Mouse (Mus musculus): ENCODE measurements around the gene Gm20865.
"Not testable (repeated sequence)": the region's sequence is repeated elsewhere in the genome, so short reads cannot be mapped to it uniquely, and the experiment has no call there.

Gene Gm20865

GRCm38 (mm10) chrY:21241275-21241674, at the start of gene Gm20865:
Gene Gm20865, plus strand, starts transcription at chrY:21241575.
- in situ Hi-C loops (cut with MboI; ENCODE audit: unreplicated experiment in 2 of 2) = not testable (repeated sequence)
